Mouse (Mus musculus): ENCODE measurements around the gene Gm6793. TPM values are rescaled to one million over a fixed set of nuclear protein-coding genes. Genes with fewer than 3 reads are reported as not detected.

The Gm6793 gene
- total RNA-seq (2014; fragmentation: Nextera tagmentation) (0.21 and 0.26 TPM in 2 replicates), total RNA-seq (2017) (0.26 TPM in 1 of 2 replicates, not detected in the other)

- no peak for ATAC-seq (replicated peaks; ENCODE audit: poor library complexity, severe bottlenecking)
Observed at GRCm38 (mm10) chr8:112014936-112015335, at the start of gene Gm6793. Gene Gm6793, minus strand, starts transcription at chr8:112015036.

GRCm38 (mm10) chr8:112061372-112061771 is 46.5 kb upstream of the Gm6793 start:
- ATAC-seq (replicated peaks; ENCODE audit: poor library complexity, severe bottlenecking) = peak; percentile 67

GRCm38 (mm10) chr8:112054456-112054855 is 39.6 kb upstream of the Gm6793 start:
- no peak for ATAC-seq (replicated peaks; ENCODE audit: poor library complexity, severe bottlenecking)

GRCm38 (mm10) chr8:112051537-112051936 is 36.7 kb upstream of the Gm6793 start:
- ATAC-seq (replicated peaks; ENCODE audit: poor library complexity, severe bottlenecking) = no peak

DNA sequence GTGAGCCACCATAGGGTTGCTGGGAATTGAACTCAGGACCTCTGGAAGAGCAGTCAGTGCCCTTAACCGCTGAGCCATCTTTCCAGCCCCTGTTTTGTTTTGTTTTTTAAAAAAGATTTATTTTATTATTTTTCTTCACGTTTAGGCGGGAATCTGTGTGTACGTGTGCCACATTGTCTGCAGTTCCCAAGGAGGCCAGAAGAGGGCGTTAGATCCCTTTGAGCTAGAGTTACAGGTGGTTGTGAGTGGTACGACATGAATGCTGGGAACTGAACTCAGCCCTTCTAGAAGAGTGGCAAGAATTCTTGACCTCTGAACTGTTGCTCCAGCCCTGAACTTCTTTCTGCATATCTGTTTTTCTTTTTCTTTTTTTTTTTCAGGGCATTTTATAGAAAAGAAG is 35.1 kb upstream of the Gm6793 start:
- ATAC-seq (replicated peaks; ENCODE audit: poor library complexity, severe bottlenecking) = no peak

DNA sequence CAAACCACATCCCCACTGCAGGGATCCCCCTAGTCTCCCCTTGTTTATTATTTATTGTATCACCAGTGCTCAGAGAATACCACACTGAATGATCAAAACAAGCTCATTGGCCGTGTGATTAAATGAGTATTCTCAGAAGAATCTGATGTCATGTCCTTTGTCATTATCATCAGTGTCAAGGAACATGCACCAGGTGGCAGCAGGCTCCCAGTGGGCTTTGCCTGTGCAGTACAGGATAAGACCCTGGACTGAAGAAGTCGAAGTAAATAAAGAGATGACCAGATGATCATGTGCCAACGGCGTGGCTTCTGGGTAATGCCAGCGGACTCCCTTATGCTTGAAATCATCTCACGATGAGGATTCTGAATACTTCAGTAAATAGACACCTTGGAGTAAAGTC is 33.5 kb upstream of the Gm6793 start:
- no peak for ATAC-seq (replicated peaks; ENCODE audit: poor library complexity, severe bottlenecking)

DNA sequence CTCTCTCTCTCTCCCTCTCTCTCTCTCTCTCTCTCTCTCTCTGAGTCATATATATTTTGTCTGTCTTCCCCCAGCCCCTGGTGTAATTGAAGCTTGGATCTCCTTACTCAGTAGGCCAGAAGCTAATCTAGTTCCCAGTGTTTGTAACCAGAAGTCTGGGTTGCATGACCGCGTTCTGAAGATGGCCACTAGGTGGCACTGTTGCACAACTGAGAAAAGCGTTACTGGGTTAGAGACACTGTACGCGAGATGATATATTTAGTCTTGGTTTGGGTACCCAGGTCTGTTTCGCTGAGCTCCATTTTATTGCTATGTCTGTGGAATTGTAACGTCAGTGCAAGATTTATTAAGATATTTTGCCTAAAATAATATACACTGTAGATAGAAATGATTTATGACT is 31.1 kb upstream of the Gm6793 start:
- ATAC-seq (replicated peaks; ENCODE audit: poor library complexity, severe bottlenecking) = peak; percentile 90

- no peak for ATAC-seq (replicated peaks; ENCODE audit: poor library complexity, severe bottlenecking)
Observed at GRCm38 (mm10) chr8:112045182-112045581, 30.3 kb upstream of the Gm6793 start.

DNA sequence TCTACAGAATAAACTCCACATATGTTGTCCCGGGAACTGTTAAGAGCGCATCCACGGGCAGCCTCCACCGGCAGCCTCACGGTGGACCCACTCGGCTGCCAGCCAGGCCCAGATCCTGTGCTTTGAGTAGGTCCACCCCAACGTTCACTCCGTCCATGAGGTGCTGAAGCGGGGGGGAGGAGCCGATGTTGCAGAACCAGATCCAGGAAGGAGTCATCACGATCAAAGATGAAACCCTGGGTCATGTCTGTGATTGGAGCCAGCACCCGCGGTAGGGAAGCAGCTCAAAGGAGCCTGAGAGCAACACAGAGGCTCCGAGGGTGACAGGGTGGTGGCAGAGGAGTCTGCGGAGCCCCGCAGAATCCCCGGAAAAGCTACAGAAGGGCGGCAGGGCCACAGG is 22.7 kb upstream of the Gm6793 start:
- ATAC-seq (replicated peaks; ENCODE audit: poor library complexity, severe bottlenecking) = no peak

DNA sequence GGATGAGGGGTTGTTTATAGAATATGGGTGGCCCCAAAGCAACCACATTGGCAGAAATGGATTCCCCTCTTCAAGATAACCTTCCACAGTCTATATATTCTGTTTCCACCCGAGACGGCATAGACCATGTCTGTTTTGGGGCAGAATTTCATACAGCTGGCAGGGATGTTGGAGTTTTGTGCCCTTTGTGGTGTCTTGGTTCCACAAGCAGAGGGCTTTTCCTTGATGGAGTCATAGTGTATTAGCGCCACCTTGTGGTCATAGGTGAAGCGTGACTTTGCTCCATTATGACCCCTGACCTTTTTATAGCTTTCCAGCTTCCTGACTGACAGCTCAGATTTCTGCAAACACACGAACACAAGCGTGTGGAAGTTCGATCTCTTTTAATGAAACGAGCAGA is 19.8 kb upstream of the Gm6793 start:
- peak; percentile 95 for ATAC-seq (replicated peaks; ENCODE audit: poor library complexity, severe bottlenecking)

DNA sequence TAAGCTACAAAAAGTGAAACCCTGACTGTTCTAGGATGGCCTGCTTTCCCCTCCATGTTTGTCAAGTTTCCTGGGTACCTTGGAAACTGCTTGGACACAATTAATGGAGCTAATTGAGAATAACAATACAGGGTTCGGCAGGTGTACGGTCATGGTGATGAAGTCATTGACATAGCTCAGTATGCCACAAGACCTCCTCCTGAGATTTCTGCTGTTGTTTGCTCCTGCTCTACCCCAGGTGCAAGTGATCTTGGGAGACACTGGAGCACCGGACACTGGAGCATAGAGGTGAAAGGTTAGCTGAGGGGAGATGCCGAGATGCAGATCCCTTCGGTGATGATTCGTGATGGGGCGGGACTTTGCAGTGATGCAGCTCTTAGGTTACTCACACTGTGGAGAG is 18.2 kb upstream of the Gm6793 start:
- ATAC-seq (replicated peaks; ENCODE audit: poor library complexity, severe bottlenecking) = no peak

- ATAC-seq (replicated peaks; ENCODE audit: poor library complexity, severe bottlenecking) = no peak
Observed at GRCm38 (mm10) chr8:112030663-112031062, 15.8 kb upstream of the Gm6793 start.

- ATAC-seq (replicated peaks; ENCODE audit: poor library complexity, severe bottlenecking) = no peak
Observed at GRCm38 (mm10) chr8:112029455-112029854, 14.6 kb upstream of the Gm6793 start.

GRCm38 (mm10) chr8:112011816-112012242 is 3.0 kb downstream of the Gm6793 start:
- peak; percentile 69 for ATAC-seq (replicated peaks; ENCODE audit: poor library complexity, severe bottlenecking)

DNA sequence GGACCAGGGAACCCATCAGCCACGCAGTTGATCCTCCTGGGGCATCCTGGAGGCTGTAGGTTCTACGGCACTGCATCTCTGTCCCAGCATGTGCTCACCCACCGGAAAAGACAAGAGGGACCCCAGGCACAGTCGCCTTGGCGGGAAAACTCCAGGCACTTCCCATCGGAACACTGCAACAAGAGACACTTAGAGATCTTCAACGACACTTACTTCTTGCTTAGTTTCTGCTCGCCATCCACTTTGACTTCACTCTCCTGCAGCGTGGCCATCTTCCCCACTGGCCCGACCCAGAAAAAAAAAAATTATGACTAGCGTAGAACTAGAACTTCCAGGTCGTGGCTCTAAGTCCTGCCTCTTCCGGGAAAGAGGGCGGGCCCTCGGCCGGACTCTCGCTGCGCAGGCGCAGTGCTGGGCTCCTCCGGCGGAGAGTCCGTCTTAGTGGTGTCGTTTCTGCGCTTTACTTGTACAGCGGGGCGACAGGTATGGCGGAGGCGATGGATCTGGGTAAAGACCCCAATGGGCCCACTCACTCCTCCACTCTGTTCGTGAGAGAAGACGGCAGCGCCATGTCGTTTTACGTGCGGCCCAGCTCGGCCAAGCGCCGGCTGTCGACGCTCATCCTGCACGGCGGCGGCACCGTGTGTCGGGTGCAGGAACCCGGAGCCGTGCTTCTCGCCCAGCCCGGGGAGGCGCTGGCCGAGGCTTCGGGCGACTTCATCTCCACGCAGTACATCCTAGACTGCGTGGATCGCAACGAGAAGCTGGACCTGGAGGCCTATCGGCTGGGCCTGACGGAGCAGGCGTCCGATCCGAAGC is 3.6 kb downstream of the Gm6793 start, which contains the start of the genes Kars and Terf2ip:
Gene Kars, minus strand, starts transcription at position 327 of the 819 bp plus-strand sequence.
Gene Terf2ip, plus strand, starts transcription at position 402 of the 819 bp plus-strand sequence.
- ATAC-seq (replicated peaks; ENCODE audit: poor library complexity, severe bottlenecking) = peak; percentile 84

GRCm38 (mm10) chr8:112009558-112009957 is 5.3 kb downstream of the Gm6793 start:
- ATAC-seq (replicated peaks; ENCODE audit: poor library complexity, severe bottlenecking) = no peak

DNA sequence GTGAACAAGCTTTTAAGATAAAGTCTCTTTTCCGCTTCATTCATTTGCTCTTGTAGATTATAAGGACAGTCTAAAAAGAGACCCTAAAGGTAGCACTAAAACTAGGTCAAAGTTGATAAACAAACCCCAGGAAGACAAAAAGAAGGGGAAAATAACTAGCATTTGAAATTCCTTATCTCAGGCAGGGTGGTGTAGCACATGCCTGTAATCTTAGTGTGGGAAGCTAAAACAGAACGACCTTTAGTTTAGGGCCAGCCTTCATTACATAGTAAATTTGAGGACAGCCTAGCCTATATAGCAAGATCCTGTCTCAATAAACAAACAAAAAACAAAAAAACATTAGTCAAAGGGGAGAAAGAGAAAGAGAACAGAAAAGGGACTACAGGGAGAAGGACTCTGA is 7.2 kb downstream of the Gm6793 start:
- ATAC-seq (replicated peaks; ENCODE audit: poor library complexity, severe bottlenecking) = no peak

DNA sequence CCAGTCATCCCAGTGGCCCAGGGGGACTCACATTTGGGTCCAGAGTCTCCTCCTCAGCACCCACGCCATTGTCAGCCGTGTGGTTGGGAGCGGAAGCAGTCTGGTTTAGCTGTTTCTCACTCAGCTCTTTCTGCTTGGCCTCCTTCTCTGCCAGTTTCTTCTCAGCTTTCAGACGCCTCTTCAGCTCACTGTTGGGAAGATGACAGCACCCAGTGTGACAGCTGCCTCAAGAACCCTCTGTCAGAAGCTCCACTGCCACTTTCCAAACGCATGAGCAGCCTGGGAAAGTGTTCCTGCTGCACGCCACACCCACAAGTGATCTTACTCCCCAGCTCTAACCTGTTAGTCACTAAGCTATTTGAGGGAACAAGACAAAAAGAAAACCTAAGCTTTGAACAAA is 9.2 kb downstream of the Gm6793 start:
- ATAC-seq (replicated peaks; ENCODE audit: poor library complexity, severe bottlenecking) = no peak

DNA sequence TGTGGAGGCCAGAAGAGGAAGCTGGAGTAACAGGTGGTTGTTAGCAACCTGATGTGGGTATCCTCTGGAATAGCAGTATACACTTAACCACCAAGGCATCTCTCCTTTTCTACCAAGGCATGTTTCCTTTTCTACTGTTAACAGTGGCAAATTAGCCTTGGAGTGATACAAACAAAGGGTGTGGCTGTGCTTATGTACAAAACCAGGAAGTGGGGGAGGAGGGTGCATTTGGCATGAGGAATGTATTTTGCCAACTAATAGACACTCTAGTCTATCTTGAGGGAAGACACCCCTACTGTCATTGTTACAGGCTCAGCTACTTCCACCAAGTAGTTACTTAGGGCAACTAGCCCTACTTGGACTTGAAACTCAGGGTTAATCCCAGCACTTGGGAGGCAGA is 10.1 kb downstream of the Gm6793 start:
- no peak for ATAC-seq (replicated peaks; ENCODE audit: poor library complexity, severe bottlenecking)

- no peak for ATAC-seq (replicated peaks; ENCODE audit: poor library complexity, severe bottlenecking)
Observed at GRCm38 (mm10) chr8:111992703-111993039, 22.2 kb downstream of the Gm6793 start.

GRCm38 (mm10) chr8:111992013-111992702 is 22.7 kb downstream of the Gm6793 start, which contains the start of gene Adat1:
Gene Adat1, minus strand, starts transcription at chr8:111992302.
- peak; percentile 96 for ATAC-seq (replicated peaks; ENCODE audit: poor library complexity, severe bottlenecking)
